In genomic region chr13:45622871-45623546, GRCm38 (mm10) we compare ENCODE assay signal across 9 mouse cellular contexts.
DNase-seq lines count a peak whose midpoint lies in the region; ATAC-seq lines count a peak whose summit lies in the region.
"Had no signal": no experiment of that assay in that cellular context is flagged by ENCODE, and none has a peak within 500 bp of the region (broad histone marks: within the 10 kb centered on the region; RNA-seq: fewer than 3 reads in every experiment).

No protein-coding gene starts in this region.

- DNase-seq in kidney, adult 11 months: peak; percentile 43
- no peak for DNase-seq in kidney, postnatal 4 days
- peak; percentile 54 for DNase-seq in heart, adult 8-10 months (ENCODE audit: low spot score)
- DNase-seq in kidney, adult 9 months: peak; percentile 85
- DNase-seq in frontal cortex, adult 2 months (ENCODE audit: extremely low spot score in 1 of 2, low spot score in 1 of 2): no peak
- no peak for DNase-seq in gastrocnemius, postnatal 25 days
- no peak for DNase-seq in layer of hippocampus, postnatal 14 days (ENCODE audit: low spot score in 2 of 2)
- DNase-seq: forebrain, postnatal 0 days had no signal

- 0 out of 2 replicates have a peak, but pooled peaks have one; percentile 49 for ATAC-seq in cerebellum, adult (ENCODE audit: insufficient number of reproducible peaks, low FRiP score, low TSS enrichment)
- ATAC-seq: forebrain, postnatal 0 days had no signal

Comparison
In these comparisons a context has a peak if more than half of its experiments do, and no peak if none do; other contexts are left out.
1. DNase-seq: peak in kidney, adult 11 months (single experiment), heart, adult 8-10 months (single experiment) and kidney, adult 9 months (single experiment); none in kidney, postnatal 4 days (0 of 2), frontal cortex, adult 2 months (0 of 2), gastrocnemius, postnatal 25 days (single experiment) and layer of hippocampus, postnatal 14 days (0 of 2).